Mouse (Mus musculus) thymus, postnatal 10 days (tissue): ENCODE measurements around the gene Shox2.

ENCODE experiments used
- DNase-seq, 2 experiments: peaks; one replicate each; pipeline ENCODE4 v3.0.0; 2021; ENCODE audit warnings: low spot score in 2 of 2

Shox2 gene

GRCm38 (mm10) chr3:66964884-66965283, 16.7 kb downstream of the Shox2 start:
- DNase-seq = no peak

GRCm38 (mm10) chr3:66959972-66960371, 21.6 kb downstream of the Shox2 start:
- DNase-seq = no peak

- DNase-seq = no peak
These were observed 26.4 kb downstream of the Shox2 start for GRCm38 (mm10) chr3:66955126-66955525.

GRCm38 (mm10) chr3:66939675-66940074, 41.9 kb downstream of the Shox2 start:
- DNase-seq = no peak

GRCm38 (mm10) chr3:66922436-66922835, 59.1 kb downstream of the Shox2 start:
- DNase-seq = no peak
